Mouse (Mus musculus) kidney, postnatal 0 days (tissue): ENCODE measurements around the gene Drc1. TPM values are rescaled to one million over a fixed set of nuclear protein-coding genes. Genes with fewer than 3 reads are reported as not detected.
A peak's percentile ranks its signal among the peaks of the same experiment; 100 is the strongest.

ENCODE experiments used
- ATAC-seq: fragments of 200-750 bp; cut with Nextera tagmentation; replicated peaks from 2 replicates; pipeline ENCODE4 v1.8.0; 2017; ENCODE audit warnings: low read depth, moderate number of reproducible peaks, moderate TSS enrichment, moderate library complexity; ENCODE audit not compliant: low FRiP score
- DNase-seq: peaks from one replicate; pipeline ENCODE4 v3.0.0-alpha.2; 2016; ENCODE audit warnings: low spot score
- H3K27ac ChIP-seq: fragments of 300-500 bp; sonication (generic); 2 replicates; pipeline ENCODE4 v1.5.1; 2014; ENCODE audit warnings: mild to moderate bottlenecking
- H3K27me3 ChIP-seq: fragments of 300-500 bp; sonication (generic); 2 replicates; pipeline ENCODE4 v1.6.1; 2014; ENCODE audit warnings: low read length, mixed read lengths; ENCODE audit not compliant: insufficient read depth
- H3K36me3 ChIP-seq: fragments of 300-500 bp; sonication (generic); 2 replicates; pipeline ENCODE4 v1.6.1; 2014; ENCODE audit warnings: low read length, mixed read lengths; ENCODE audit not compliant: insufficient read depth
- H3K4me1 ChIP-seq: fragments of 300-500 bp; sonication (generic); replicated peaks from 2 replicates; pipeline ENCODE4 v1.6.1; 2014; ENCODE audit warnings: antibody characterized with exemption, low read length, mixed read lengths; ENCODE audit not compliant: insufficient read depth
- H3K4me2 ChIP-seq: fragments of 300-500 bp; sonication (generic); 2 replicates; pipeline ENCODE4 v1.6.1; 2014; ENCODE audit warnings: mild to moderate bottlenecking, low read length, moderate library complexity, mixed read lengths
- H3K4me3 ChIP-seq: fragments of 300-500 bp; sonication (generic); replicated peaks from 2 replicates; pipeline ENCODE4 v1.5.1; 2014; ENCODE audit warnings: low read depth, low read length
- H3K9ac ChIP-seq: fragments of 300-500 bp; sonication (generic); 2 replicates; pipeline ENCODE4 v1.6.1; 2014; ENCODE audit warnings: low read depth, low read length
- H3K9me3 ChIP-seq: fragments of 300-500 bp; sonication (generic); replicated peaks from 2 replicates; pipeline ENCODE4 v1.6.1; 2016; ENCODE audit warnings: low read length, inconsistent platforms, mixed read lengths
- CTCF ChIP-seq: IDR thresholded peaks from 2 replicates; pipeline ENCODE4 v1.5.1; 2016; ENCODE audit warnings: antibody characterized with exemption, low read depth, mild to moderate bottlenecking, moderate library complexity
- WGBS: fragments of 180-500 bp; shearing (Covaris S2); extraction: QIAGEN DNeasy Blood & Tissue Kit; methylation state at CpG from one replicate; pipeline ENCODE4 v1.1.7; 2014; 5-methylcytosine and 5-hydroxymethylcytosine counted together
- polyA plus RNA-seq: library from polyadenylated mRNA; unstranded; fragments of >200 nt; fragmentation: Nextera tagmentation; extraction: Ambion mirVana; gene quantifications from 2 replicates; pipeline ENCODE4 v1.2.1, GENCODE M21; 2015

The Drc1 gene
- polyA plus RNA-seq, 1 experiment from 2014 or later = 0.29 TPM

DNA sequence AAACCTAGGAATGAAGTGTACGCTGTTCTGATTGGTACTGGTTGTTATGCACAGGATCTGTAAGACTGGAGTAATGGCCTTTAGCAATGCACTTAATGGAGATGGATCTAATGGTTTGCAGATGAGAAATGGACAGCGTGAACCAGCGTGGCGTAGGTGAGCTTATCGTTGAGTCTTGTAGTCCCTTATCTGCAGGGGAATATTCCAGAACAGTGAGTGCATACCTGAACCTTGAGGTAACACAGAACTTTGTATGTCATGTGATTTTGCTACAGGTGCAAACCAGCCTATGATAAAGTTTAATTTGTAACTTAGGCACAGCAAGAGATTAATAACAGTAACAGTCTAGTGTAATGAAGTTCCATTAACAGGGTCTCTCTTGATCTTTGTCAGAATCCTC lies 42.7 kb upstream of the Drc1 start:
- no peak for TF ChIP-seq CTCF
- H3K9ac ChIP-seq = no peak overlapping the region
- DNase-seq (no peak), ATAC-seq (no peak)
- H3K36me3 ChIP-seq = no peaks in the 10 kb centered on the region
- H3K4me2 ChIP-seq = no peak overlapping the region
- H3K9me3 ChIP-seq = no peaks in the 10 kb centered on the region
- WGBS = 86% methylated on average over 5 of the region's 5 CpGs
- no peak overlapping the region for H3K27ac ChIP-seq
- no peak overlapping the region for H3K4me3 ChIP-seq
- H3K27me3 ChIP-seq = no peaks in the 10 kb centered on the region
- H3K4me1 ChIP-seq = peaks cover 5% of the 10 kb centered on the region; the same call in 1 of the 2 replicates

DNA sequence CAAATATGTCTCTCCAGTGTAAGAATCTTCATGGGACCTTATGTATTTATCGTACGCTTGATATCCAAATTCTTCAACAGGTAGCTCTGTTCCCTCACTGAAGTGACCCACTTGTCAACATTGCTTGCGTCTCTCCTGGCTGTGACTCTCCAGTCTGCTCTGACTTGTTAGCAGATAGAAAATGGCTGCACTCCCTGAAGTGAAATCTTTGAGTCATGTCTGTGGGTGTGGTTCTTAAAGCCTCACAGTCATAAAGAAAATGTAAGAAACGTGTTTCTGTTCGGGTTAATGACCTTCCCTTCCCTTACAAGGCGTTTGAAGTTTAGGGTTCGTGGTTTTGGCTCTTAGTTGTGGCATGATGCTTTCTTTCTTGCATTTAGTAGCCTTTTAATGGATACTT lies 40.6 kb upstream of the Drc1 start:
- H3K4me2 ChIP-seq = no peak overlapping the region
- H3K4me3 ChIP-seq = no peak overlapping the region
- H3K9ac ChIP-seq = no peak overlapping the region
- H3K4me1 ChIP-seq = no peaks in the 10 kb centered on the region
- TF ChIP-seq CTCF = no peak
- no peaks in the 10 kb centered on the region for H3K27me3 ChIP-seq
- no peaks in the 10 kb centered on the region for H3K36me3 ChIP-seq
- no peaks in the 10 kb centered on the region for H3K9me3 ChIP-seq
- DNase-seq (no peak), ATAC-seq (no peak)
- WGBS = 75% methylated on average over 7 of the region's 7 CpGs
- H3K27ac ChIP-seq = no peak overlapping the region

DNA sequence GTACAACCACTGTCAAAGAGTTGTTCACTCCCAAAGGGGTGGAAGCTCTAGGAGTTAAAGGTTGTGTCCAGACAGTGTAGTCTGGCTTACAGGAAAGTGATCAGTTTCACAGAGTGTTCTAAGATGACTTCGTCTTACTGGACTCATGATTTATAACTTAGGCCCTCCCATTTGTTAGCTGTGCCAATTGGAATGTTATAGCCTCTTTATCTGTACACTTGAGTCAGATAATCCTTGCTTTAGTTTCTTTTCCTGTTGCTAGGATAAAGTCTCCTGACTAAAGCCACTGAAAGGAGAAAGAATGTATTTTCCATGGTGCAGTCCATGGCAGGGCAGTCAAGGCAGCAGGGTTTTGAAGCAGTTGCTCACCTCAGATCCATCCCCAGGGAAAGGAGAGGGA lies 38.8 kb upstream of the Drc1 start:
- no peak overlapping the region for H3K4me2 ChIP-seq
- peak; percentile 70 for DNase-seq
- no peak overlapping the region for H3K9ac ChIP-seq
- H3K9me3 ChIP-seq = no peaks in the 10 kb centered on the region
- H3K27ac ChIP-seq = no peak overlapping the region
- H3K4me1 ChIP-seq = no peaks in the 10 kb centered on the region
- WGBS = 29% methylated on average over 1 of the region's 1 CpGs
- no peak for ATAC-seq
- TF ChIP-seq CTCF = no peak
- H3K36me3 ChIP-seq = no peaks in the 10 kb centered on the region
- H3K4me3 ChIP-seq = no peak overlapping the region
- H3K27me3 ChIP-seq = no peaks in the 10 kb centered on the region

DNA sequence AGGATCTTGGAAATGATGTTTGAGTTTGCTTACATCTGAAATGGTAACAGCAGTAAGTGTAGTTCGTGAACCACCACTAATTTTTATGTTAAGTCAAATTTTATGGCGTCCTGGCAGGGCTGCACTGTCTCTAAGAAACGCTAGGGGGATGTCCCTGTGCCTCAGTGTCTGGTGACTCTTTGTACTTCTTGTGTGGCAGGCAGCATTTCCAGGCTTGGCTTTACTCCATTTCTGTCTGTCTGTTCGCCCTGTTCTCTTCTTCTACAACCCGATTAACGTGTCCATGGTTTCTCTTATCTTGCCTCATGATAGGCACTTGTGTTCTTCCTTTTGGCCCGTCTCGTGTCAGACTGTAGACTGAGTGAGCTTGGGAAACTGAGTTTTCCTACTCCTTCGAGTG lies 37.4 kb upstream of the Drc1 start:
- peak; percentile 56 for TF ChIP-seq CTCF
- H3K9ac ChIP-seq = no peak overlapping the region
- WGBS = 61% methylated on average over 9 of the region's 9 CpGs
- H3K4me3 ChIP-seq = no peak overlapping the region
- H3K9me3 ChIP-seq = no peaks in the 10 kb centered on the region
- no peaks in the 10 kb centered on the region for H3K27me3 ChIP-seq
- ATAC-seq (no peak), DNase-seq (peak; percentile 63)
- no peak overlapping the region for H3K4me2 ChIP-seq
- H3K4me1 ChIP-seq = no peaks in the 10 kb centered on the region
- no peak overlapping the region for H3K27ac ChIP-seq
- H3K36me3 ChIP-seq = no peaks in the 10 kb centered on the region

DNA sequence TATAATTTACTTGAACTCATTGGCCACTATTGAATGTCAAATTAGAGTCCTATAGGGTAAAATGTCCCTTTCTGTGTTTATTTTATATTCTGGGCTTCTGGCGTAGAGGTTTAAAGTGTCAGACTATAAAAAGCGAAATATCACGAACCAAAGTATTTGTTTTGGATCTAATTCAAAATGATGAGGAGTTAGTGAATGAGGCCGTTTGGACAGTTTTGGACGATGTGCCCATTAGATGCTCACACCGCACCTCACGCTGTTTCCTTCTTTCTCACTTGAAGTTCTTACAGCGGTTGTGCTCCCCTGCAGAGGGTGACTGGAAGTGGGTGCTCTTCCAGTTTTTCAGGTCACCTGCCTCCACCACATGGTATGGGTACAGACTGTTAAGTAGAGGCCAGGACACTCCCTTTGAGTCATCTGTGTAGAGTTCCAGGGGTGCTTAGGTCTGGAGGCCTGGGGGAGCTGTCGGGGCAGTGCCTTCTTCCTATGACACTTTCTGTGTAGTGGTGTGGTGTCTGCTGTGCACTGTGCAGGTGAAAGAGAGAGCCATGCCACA lies 35.2 kb upstream of the Drc1 start:
- Histone ChIP-seq H3K27me3 (no peaks in the 10 kb centered on the region), H3K4me1 (no peaks in the 10 kb centered on the region), H3K9ac (no peak overlapping the region), H3K9me3 (no peaks in the 10 kb centered on the region), H3K4me3 (no peak overlapping the region), H3K27ac (no peak overlapping the region), H3K4me2 (no peak overlapping the region), H3K36me3 (no peaks in the 10 kb centered on the region)
- WGBS = 76% methylated on average over 9 of the region's 9 CpGs
- ATAC-seq (no peak), DNase-seq (no peak)
- no peak for TF ChIP-seq CTCF

DNA sequence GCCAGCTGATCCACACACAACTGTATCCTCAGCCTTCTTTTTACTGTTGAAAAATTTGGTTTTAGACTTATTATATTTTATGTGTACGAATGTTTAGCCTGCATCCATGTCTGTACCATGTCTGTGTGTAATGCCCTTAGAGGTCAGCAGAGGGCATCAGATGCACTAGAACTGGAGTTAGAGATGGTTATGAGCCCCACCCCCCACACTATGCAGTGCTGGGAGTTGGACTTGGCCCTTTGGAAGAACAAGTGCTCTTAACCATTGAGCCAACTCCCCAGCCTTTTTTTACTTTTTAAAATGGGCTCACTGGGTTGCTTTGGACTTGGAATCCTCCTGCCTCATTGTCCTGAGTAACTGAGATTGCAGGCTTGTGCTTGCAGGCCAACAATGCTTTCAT lies 33.5 kb upstream of the Drc1 start:
- Histone ChIP-seq H3K4me1 (no peaks in the 10 kb centered on the region), H3K9me3 (no peaks in the 10 kb centered on the region), H3K4me3 (no peak overlapping the region), H3K27ac (no peak overlapping the region), H3K4me2 (no peak overlapping the region), H3K36me3 (0 out of 2 replicates have a peak, but pooled peaks cover 5% of the 10 kb centered on the region), H3K9ac (no peak overlapping the region), H3K27me3 (no peaks in the 10 kb centered on the region)
- TF ChIP-seq CTCF = peak; percentile 38; the same call in 1 of the 2 replicates
- 100% methylated on average over 1 of the region's 1 CpGs for WGBS
- no peak for ATAC-seq
- no peak for DNase-seq
